Mouse (Mus musculus) left cerebral cortex, adult 9 months (tissue): Measurements from ENCODE around the gene Mitf.
A peak's percentile ranks its signal among the peaks of the same experiment; 100 is the strongest.

Source experiments
- DNase-seq, 2 experiments: peaks; one replicate each; pipeline ENCODE4 v3.0.0; 2022; ENCODE audit warnings: low spot score in 2 of 2

Mitf gene

GRCm38 (mm10) chr6:97940916-97941315, 134.1 kb downstream of the Mitf start:
- no peak for DNase-seq

GRCm38 (mm10) chr6:97950033-97950881, 143.4 kb downstream of the Mitf start:
- DNase-seq, result no peak

GRCm38 (mm10) chr6:97950882-97951245, 144.0 kb downstream of the Mitf start:
- no peak for DNase-seq

GRCm38 (mm10) chr6:97951711-97952110, 144.9 kb downstream of the Mitf start:
- no peak for DNase-seq

GRCm38 (mm10) chr6:97952845-97953244, 146.0 kb downstream of the Mitf start:
- peak in 1 of 2 experiments; percentile 27 for DNase-seq

GRCm38 (mm10) chr6:97956121-97956520, 149.3 kb downstream of the Mitf start:
- DNase-seq, result no peak

GRCm38 (mm10) chr6:97956636-97957035, 149.8 kb downstream of the Mitf start:
- no peak for DNase-seq

GRCm38 (mm10) chr6:97958276-97958675, 151.4 kb downstream of the Mitf start:
- DNase-seq, result no peak

GRCm38 (mm10) chr6:97961776-97962175, 154.9 kb downstream of the Mitf start:
- no peak for DNase-seq

GRCm38 (mm10) chr6:97962311-97962710, 155.5 kb downstream of the Mitf start:
- DNase-seq, result no peak

GRCm38 (mm10) chr6:97964750-97965149, 157.9 kb downstream of the Mitf start:
- no peak for DNase-seq

GRCm38 (mm10) chr6:97981668-97982067, 174.8 kb downstream of the Mitf start:
- peak in 1 of 2 experiments; percentile 10 for DNase-seq

GRCm38 (mm10) chr6:97985658-97986057, 178.8 kb downstream of the Mitf start:
- no peak for DNase-seq

- no peak for DNase-seq
Observed at GRCm38 (mm10) chr6:97986417-97986816, 179.6 kb downstream of the Mitf start.

GRCm38 (mm10) chr6:97993507-97993906, 186.7 kb downstream of the Mitf start:
- peak in 1 of 2 experiments; percentile 5 for DNase-seq

- DNase-seq, result no peak
Observed at GRCm38 (mm10) chr6:97995606-97996307, 188.9 kb downstream of the Mitf start.

- no peak for DNase-seq
Observed at GRCm38 (mm10) chr6:98001551-98001950, 194.7 kb downstream of the Mitf start.

- DNase-seq, result peak; percentile 19 to 46
Observed at GRCm38 (mm10) chr6:98003114-98003513, 196.3 kb downstream of the Mitf start.

- DNase-seq, result peak in 1 of 2 experiments; percentile 13
Observed at GRCm38 (mm10) chr6:98005566-98005965, 198.7 kb downstream of the Mitf start.

- DNase-seq, result no peak
Observed at GRCm38 (mm10) chr6:98015066-98015465, 208.2 kb downstream of the Mitf start.

- DNase-seq, result no peak
Observed at GRCm38 (mm10) chr6:98015819-98016218, 209.0 kb downstream of the Mitf start.

- DNase-seq, result no peak
Observed at GRCm38 (mm10) chr6:98023876-98024275, 217.0 kb downstream of the Mitf start.

GRCm38 (mm10) chr6:98038513-98038912, 231.7 kb downstream of the Mitf start:
- DNase-seq, result no peak
